Mouse (Mus musculus) hindbrain, embryonic 14.5 days (tissue): ENCODE measurements around the gene Imp4. TPM values are rescaled to one million over a fixed set of nuclear protein-coding genes. Genes with fewer than 3 reads are reported as not detected.

Experiments
- ATAC-seq: fragments of 200-750 bp; cut with Nextera tagmentation; 2 replicates; pipeline ENCODE4 v1.8.0; 2017; ENCODE audit warnings: moderate number of reproducible peaks, mild to moderate bottlenecking, moderate TSS enrichment, moderate library complexity; ENCODE audit not compliant: low FRiP score
- DNase-seq: peaks from one replicate; pipeline ENCODE4 v3.0.0-alpha.2; 2015; ENCODE audit warnings: low spot score
- H3K27ac ChIP-seq: fragments of 300-500 bp; sonication (generic); 2 replicates; pipeline ENCODE4 v1.5.1; 2014; ENCODE audit warnings: mild to moderate bottlenecking, moderate library complexity
- H3K27me3 ChIP-seq: fragments of 300-500 bp; sonication (generic); 2 replicates; pipeline ENCODE4 v1.6.1; 2014; ENCODE audit warnings: mild to moderate bottlenecking, low read length, mixed read lengths; ENCODE audit not compliant: control insufficient read depth, insufficient read depth
- H3K36me3 ChIP-seq: fragments of 300-500 bp; sonication (generic); replicated peaks from 2 replicates; pipeline ENCODE4 v1.6.1; 2014; ENCODE audit not compliant: control insufficient read depth, insufficient read depth
- H3K4me1 ChIP-seq: fragments of 300-500 bp; sonication (generic); replicated peaks from 2 replicates; pipeline ENCODE4 v1.6.1; 2014; ENCODE audit warnings: antibody characterized with exemption, low read length, mixed read lengths; ENCODE audit not compliant: control insufficient read depth, insufficient read depth
- H3K4me2 ChIP-seq: fragments of 300-500 bp; sonication (generic); replicated peaks from 2 replicates; pipeline ENCODE4 v1.6.1; 2014; ENCODE audit warnings: mild to moderate bottlenecking, moderate library complexity
- H3K4me3 ChIP-seq: fragments of 300-500 bp; sonication (generic); replicated peaks from 2 replicates; pipeline ENCODE4 v1.5.1; 2014; ENCODE audit warnings: mild to moderate bottlenecking, low read length
- H3K9ac ChIP-seq: fragments of 300-500 bp; sonication (generic); 2 replicates; pipeline ENCODE4 v1.6.1; 2014
- H3K9me3 ChIP-seq: fragments of 300-500 bp; sonication (generic); 2 replicates; pipeline ENCODE4 v1.6.1; 2016; ENCODE audit warnings: low read length; ENCODE audit not compliant: control insufficient read depth
- WGBS: fragments of 180-500 bp; shearing (Covaris S2); extraction: QIAGEN DNeasy Blood & Tissue Kit; methylation state at CpG from one replicate; pipeline ENCODE4 v1.1.7; 2014; 5-methylcytosine and 5-hydroxymethylcytosine counted together
- polyA plus RNA-seq: library from polyadenylated mRNA; unstranded; fragments of >200 nt; fragmentation: Nextera tagmentation; extraction: Ambion mirVana; gene quantifications from 2 replicates; pipeline ENCODE4 v1.2.1, GENCODE M21; 2014

Gene Imp4
- 48.3 and 49.6 TPM in 2 replicates for polyA plus RNA-seq

- Histone ChIP-seq H3K27ac (peak within 1 kb of the TSS; percentile 71), H3K9me3 (no peaks in the 10 kb centered on the region), H3K27me3 (no peaks in the 10 kb centered on the region), H3K36me3 (peaks cover 37% of the 10 kb centered on the region), H3K4me3 (peak within 1 kb of the TSS; percentile 59), H3K9ac (peak within 1 kb of the TSS; percentile 57), H3K4me2 (peak within 1 kb of the TSS; percentile 72), H3K4me1 (peaks cover 15% of the 10 kb centered on the region)
- WGBS, result under 1% methylated on average over 48 of the region's 48 CpGs
- peak; percentile 95 for ATAC-seq
- DNase-seq, result peak; percentile 99
These were observed at the start of gene Imp4, which contains the start of gene Ccdc115 for GRCm38 (mm10) chr1:34439215-34439960. Imp4 (plus strand) TSS chr1:34439851. Ccdc115 (minus strand) TSS chr1:34439672.

GRCm38 (mm10) chr1:34396321-34396720 is 43.3 kb upstream of the Imp4 start:
- DNase-seq, result no peak

GRCm38 (mm10) chr1:34399182-34399953 is 40.3 kb upstream of the Imp4 start:
- peak; percentile 57 for DNase-seq
- 36% methylated on average over 11 of the region's 11 CpGs for WGBS
- H3K9ac ChIP-seq, result no peak overlapping the region
- no peaks in the 10 kb centered on the region for H3K27me3 ChIP-seq
- H3K9me3 ChIP-seq, result no peaks in the 10 kb centered on the region
- no peak overlapping the region for H3K4me3 ChIP-seq
- 0 out of 2 replicates have a peak overlapping the region, but pooled peaks have one; percentile 4 for H3K27ac ChIP-seq
- H3K4me1 ChIP-seq, result no peaks in the 10 kb centered on the region; the same call in 1 of the 2 replicates
- no peaks in the 10 kb centered on the region for H3K36me3 ChIP-seq
- no peak overlapping the region for H3K4me2 ChIP-seq
- peak; percentile 60; the same call in 1 of the 2 replicates for ATAC-seq

More at GRCm38 (mm10) chr1:34396321-34396720, 43.3 kb upstream of the Imp4 start:
- WGBS, result 85% methylated on average over 4 of the region's 4 CpGs
- H3K27ac ChIP-seq, result 0 out of 2 replicates have a peak overlapping the region, but pooled peaks have one; percentile 22
- H3K4me2 ChIP-seq, result no peak overlapping the region
- no peaks in the 10 kb centered on the region; the same call in 1 of the 2 replicates for H3K4me1 ChIP-seq
- H3K9ac ChIP-seq, result no peak overlapping the region
- no peaks in the 10 kb centered on the region for H3K36me3 ChIP-seq
- H3K27me3 ChIP-seq, result no peaks in the 10 kb centered on the region
- H3K4me3 ChIP-seq, result no peak overlapping the region
- no peaks in the 10 kb centered on the region for H3K9me3 ChIP-seq
- ATAC-seq, result no peak

GRCm38 (mm10) chr1:34428466-34428865 is 11.2 kb upstream of the Imp4 start:
- Histone ChIP-seq H3K4me1 (peaks cover 5% of the 10 kb centered on the region), H3K27ac (no peak overlapping the region), H3K4me2 (no peak overlapping the region), H3K27me3 (no peaks in the 10 kb centered on the region), H3K9ac (no peak overlapping the region), H3K36me3 (no peaks in the 10 kb centered on the region), H3K9me3 (peaks cover 14% of the 10 kb centered on the region), H3K4me3 (no peak overlapping the region)
- no peak for ATAC-seq
- 100% methylated on average over 2 of the region's 2 CpGs for WGBS
- DNase-seq, result no peak

- Histone ChIP-seq H3K9me3 (peaks cover 14% of the 10 kb centered on the region), H3K27me3 (no peaks in the 10 kb centered on the region), H3K4me1 (peaks cover 11% of the 10 kb centered on the region), H3K9ac (no peak overlapping the region), H3K27ac (no peak overlapping the region), H3K4me3 (no peak overlapping the region), H3K36me3 (no peaks in the 10 kb centered on the region), H3K4me2 (no peak overlapping the region)
- WGBS, result 92% methylated on average over 4 of the region's 4 CpGs
- no peak for ATAC-seq
- DNase-seq, result no peak
These were observed 10.4 kb upstream of the Imp4 start for GRCm38 (mm10) chr1:34429281-34429680.

- no peaks in the 10 kb centered on the region for H3K27me3 ChIP-seq
- DNase-seq (no peak), ATAC-seq (no peak)
- WGBS, result 99% methylated on average over 3 of the region's 3 CpGs
- no peaks in the 10 kb centered on the region for H3K36me3 ChIP-seq
- H3K27ac ChIP-seq, result no peak overlapping the region
- H3K4me3 ChIP-seq, result no peak overlapping the region
- H3K9ac ChIP-seq, result no peak overlapping the region
- H3K4me1 ChIP-seq, result peaks cover 11% of the 10 kb centered on the region
- peaks cover 14% of the 10 kb centered on the region for H3K9me3 ChIP-seq
- H3K4me2 ChIP-seq, result no peak overlapping the region
These were observed 8.7 kb upstream of the Imp4 start for GRCm38 (mm10) chr1:34430981-34431380.

GRCm38 (mm10) chr1:34431431-34431830 is 8.2 kb upstream of the Imp4 start:
- Histone ChIP-seq H3K4me3 (no peak overlapping the region), H3K27me3 (no peaks in the 10 kb centered on the region), H3K4me1 (peaks cover 11% of the 10 kb centered on the region), H3K9ac (no peak overlapping the region), H3K4me2 (no peak overlapping the region), H3K27ac (no peak overlapping the region), H3K36me3 (no peaks in the 10 kb centered on the region), H3K9me3 (peaks cover 14% of the 10 kb centered on the region)
- no peak for ATAC-seq
- no peak for DNase-seq
- 98% methylated on average over 9 of the region's 9 CpGs for WGBS

- Histone ChIP-seq H3K4me1 (peaks cover 11% of the 10 kb centered on the region), H3K36me3 (peaks cover 6% of the 10 kb centered on the region; the same call in 1 of the 2 replicates), H3K27me3 (no peaks in the 10 kb centered on the region), H3K4me3 (peak overlapping the region; percentile 48), H3K27ac (peak overlapping the region; percentile 71), H3K4me2 (peak overlapping the region; percentile 88), H3K9me3 (peaks cover 14% of the 10 kb centered on the region), H3K9ac (peak overlapping the region; percentile 65)
- ATAC-seq (no peak), DNase-seq (peak; percentile 42)
- WGBS, result 18% methylated on average over 13 of the region's 13 CpGs
These were observed 7.3 kb upstream of the Imp4 start for GRCm38 (mm10) chr1:34432411-34432775.
